Mouse (Mus musculus) MEL (cell line): ENCODE results near the gene Snx32.

Experiments used
- EP300 ChIP-seq, 2 experiments: IDR thresholded peaks; 2 replicates each; pipeline ENCODE4 v1.6.1; 2011; ENCODE audit warnings: improper control_type of control experiment in 2 of 2, low read length in 2 of 2, low read depth in 1 of 2, mild to moderate bottlenecking in 1 of 2
- GATA1 ChIP-seq: IDR thresholded peaks from 2 replicates; pipeline ENCODE4 v1.6.1; 2011; ENCODE audit warnings: low read depth, low read length, improper control_type of control experiment
- MAFK ChIP-seq: IDR thresholded peaks from 2 replicates; pipeline ENCODE4 v1.6.1; 2011; ENCODE audit warnings: low read depth, mild to moderate bottlenecking, low read length, improper control_type of control experiment, borderline replicate concordance
- POLR2A ChIP-seq, 2 experiments: IDR thresholded peaks; 2 replicates each; pipeline ENCODE4 v1.6.1; 2011 to 2012; ENCODE audit warnings: low read length in 2 of 2, mild to moderate bottlenecking in 2 of 2, control low read depth in 1 of 2, improper control_type of control experiment in 1 of 2, low read depth in 1 of 2, moderate library complexity in 1 of 2; ENCODE audit not compliant: control insufficient read depth in 1 of 2, insufficient read depth in 1 of 2, poor library complexity in 1 of 2
- POLR2AphosphoS5 ChIP-seq: IDR thresholded peaks from 2 replicates; pipeline ENCODE4 v1.6.1; 2012; ENCODE audit warnings: low read depth, borderline replicate concordance, mild to moderate bottlenecking, inconsistent platforms, low read length, moderate library complexity, mixed read lengths

DNA sequence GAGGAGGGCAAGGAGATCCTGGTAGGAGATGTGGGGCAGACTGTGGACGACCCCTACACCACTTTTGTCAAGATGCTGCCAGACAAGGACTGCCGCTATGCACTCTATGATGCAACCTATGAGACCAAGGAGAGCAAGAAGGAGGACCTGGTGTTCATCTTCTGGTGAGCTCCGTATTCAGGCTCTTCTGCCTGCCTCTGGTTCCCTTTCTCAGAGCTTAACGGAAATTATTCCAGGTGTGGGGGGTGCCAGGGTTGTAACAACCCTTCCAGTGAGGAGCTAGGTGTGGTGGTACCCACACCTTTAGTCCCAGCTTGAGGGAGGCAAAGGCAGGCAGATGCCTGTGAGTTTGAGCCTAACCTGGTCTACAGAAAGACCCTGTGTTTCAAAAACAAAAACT, 17.7 kb downstream of the Snx32 start:
- TF ChIP-seq POLR2AphosphoS5 (no peak), POLR2A (IDR thresholded peaks at IDR 0.05; ENCODE audit: control insufficient read depth in 1 of 2, insufficient read depth in 1 of 2, low read depth in 1 of 2, low read length in 2 of 2, poor library complexity in 1 of 2) (0 out of 4 replicates have a peak, but pooled peaks of 1 of the 2 experiments have one; percentile 15), GATA1 (no peak), MAFK (no peak), EP300 (IDR thresholded peaks at IDR 0.05; ENCODE audit: low read depth in 1 of 2, low read length in 2 of 2) (no peak)
